Mouse (Mus musculus): ENCODE data around the gene Gfy. TPM values are rescaled to one million over a fixed set of nuclear protein-coding genes. Genes with fewer than 3 reads are reported as not detected.

Gfy gene
- polyA plus RNA-seq, 1 experiment from 2014 or later, result 0.29 TPM

- peak overlapping the region; percentile 100 for H3K27ac ChIP-seq (replicated peaks)
- 0 out of 2 replicates have a peak, but pooled peaks cover 2% of the 10 kb centered on the region for H3K27me3 ChIP-seq (replicated peaks; ENCODE audit: low read depth, poor library complexity, severe bottlenecking)
- peak overlapping the region; percentile 88 for H3K4me3 ChIP-seq
- H3K9me3 ChIP-seq, result no peaks in the 10 kb centered on the region
- peaks cover 57% of the 10 kb centered on the region for H3K4me1 ChIP-seq
- 50% methylated on average over 21 of the region's 21 CpGs for WGBS
- peaks cover 47% of the 10 kb centered on the region for H3K36me3 ChIP-seq (replicated peaks)
- DNase-seq (ENCODE audit: low spot score), result peak; percentile 49
Observed at GRCm38 (mm10) chr7:45126844-45127699, 52.3 kb downstream of the Gfy start.

Small RNAs within 50 kb of the gene (microRNA-seq; reads per million reads assigned to microRNA genes)
- 48.5 reads per million, percentile 42 among the genes with 10 or more reads in this experiment for gene Mir5121
- not detected for gene Mir7055

Other genes starting within 250 kb of the Gfy start
- gene Tsks, start 236.4 kb downstream of the Gfy start, polyA plus RNA-seq (2016; fragmentation: Nextera tagmentation; extraction: Ambion mirVana), result 0.14 and 0.30 TPM in 2 replicates
- gene Cpt1c, start 204.7 kb downstream of the Gfy start, polyA plus RNA-seq (2016; fragmentation: Nextera tagmentation; extraction: Ambion mirVana), result 18.5 and 18.8 TPM in 2 replicates
- 968 and 991 TPM in 2 replicates for gene Prmt1, start 193.0 kb downstream of the Gfy start, polyA plus RNA-seq (2016; fragmentation: Nextera tagmentation; extraction: Ambion mirVana)
- gene Irf3, start 181.9 kb downstream of the Gfy start, polyA plus RNA-seq (2016; fragmentation: Nextera tagmentation; extraction: Ambion mirVana), result 70.3 and 77.5 TPM in 2 replicates
- gene Bcl2l12, start 180.9 kb downstream of the Gfy start, polyA plus RNA-seq (2016; fragmentation: Nextera tagmentation; extraction: Ambion mirVana), result 87.0 and 90.7 TPM in 2 replicates
- gene Scaf1, start 163.2 kb downstream of the Gfy start, polyA plus RNA-seq (2016; fragmentation: Nextera tagmentation; extraction: Ambion mirVana), result 46.2 and 47.9 TPM in 2 replicates
- gene Rras, start 161.6 kb downstream of the Gfy start, polyA plus RNA-seq (2016; fragmentation: Nextera tagmentation; extraction: Ambion mirVana), result 18.8 and 20.3 TPM in 2 replicates
- 13.4 and 14.9 TPM in 2 replicates for gene Prr12, start 126.7 kb downstream of the Gfy start, polyA plus RNA-seq (2016; fragmentation: Nextera tagmentation; extraction: Ambion mirVana)
- gene Nosip, start 117.1 kb downstream of the Gfy start, polyA plus RNA-seq (2016; fragmentation: Nextera tagmentation; extraction: Ambion mirVana), result 70.8 and 74.7 TPM in 2 replicates
- 23.3 and 24.4 TPM in 2 replicates for gene Prrg2, start 116.9 kb downstream of the Gfy start, polyA plus RNA-seq (2016; fragmentation: Nextera tagmentation; extraction: Ambion mirVana)
- 144 and 156 TPM in 2 replicates for gene Rcn3, start 87.3 kb downstream of the Gfy start, polyA plus RNA-seq (2016; fragmentation: Nextera tagmentation; extraction: Ambion mirVana)
- gene Fcgrt, start 75.7 kb downstream of the Gfy start, polyA plus RNA-seq (2016; fragmentation: Nextera tagmentation; extraction: Ambion mirVana), result 6.0 and 7.0 TPM in 2 replicates
- gene Rps11, start 55.1 kb downstream of the Gfy start, polyA plus RNA-seq (2016; fragmentation: Nextera tagmentation; extraction: Ambion mirVana), result 1,885 and 1,917 TPM in 2 replicates
- 1,273 and 1,282 TPM in 2 replicates for gene Rpl13a, start 50.8 kb downstream of the Gfy start, polyA plus RNA-seq (2016; fragmentation: Nextera tagmentation; extraction: Ambion mirVana)
- 0.31 TPM in 1 of 2 replicates, not detected in the other for gene Gm45713, start 43.3 kb downstream of the Gfy start, polyA plus RNA-seq (2016; fragmentation: Nextera tagmentation; extraction: Ambion mirVana)
- 0.97 and 1.8 TPM in 2 replicates for gene Flt3l, start 43.1 kb downstream of the Gfy start, polyA plus RNA-seq (2016; fragmentation: Nextera tagmentation; extraction: Ambion mirVana)
- gene Pih1d1, start 25.3 kb downstream of the Gfy start, polyA plus RNA-seq (2016; fragmentation: Nextera tagmentation; extraction: Ambion mirVana), result 99.6 and 103 TPM in 2 replicates
- gene Aldh16a1, start 25.0 kb downstream of the Gfy start, polyA plus RNA-seq (2016; fragmentation: Nextera tagmentation; extraction: Ambion mirVana), result 65.3 and 71.7 TPM in 2 replicates
- 0.74 and 1.2 TPM in 2 replicates for gene Slc17a7, start 15.6 kb downstream of the Gfy start, polyA plus RNA-seq (2016; fragmentation: Nextera tagmentation; extraction: Ambion mirVana)
- not detected in 2 replicates for gene Pth2, start 1.4 kb upstream of the Gfy start, polyA plus RNA-seq (2016; fragmentation: Nextera tagmentation; extraction: Ambion mirVana)
- 0.62 and 0.67 TPM in 2 replicates for gene Ccdc155, start 25.3 kb upstream of the Gfy start, polyA plus RNA-seq (2016; fragmentation: Nextera tagmentation; extraction: Ambion mirVana)
- 1.2 and 2.0 TPM in 2 replicates for gene Dkkl1, start 32.6 kb upstream of the Gfy start, polyA plus RNA-seq (2016; fragmentation: Nextera tagmentation; extraction: Ambion mirVana)
- gene Tead2, start 36.2 kb upstream of the Gfy start, polyA plus RNA-seq (2016; fragmentation: Nextera tagmentation; extraction: Ambion mirVana), result 394 and 421 TPM in 2 replicates
- gene Cd37, start 59.5 kb upstream of the Gfy start, polyA plus RNA-seq (2016; fragmentation: Nextera tagmentation; extraction: Ambion mirVana), result 0.50 and 0.88 TPM in 2 replicates
- gene Slc6a16, start 61.5 kb upstream of the Gfy start, polyA plus RNA-seq (2016; fragmentation: Nextera tagmentation; extraction: Ambion mirVana), result 0.28 and 0.32 TPM in 2 replicates
- gene Slc6a21, start 97.9 kb upstream of the Gfy start, polyA plus RNA-seq (2016; fragmentation: Nextera tagmentation; extraction: Ambion mirVana), result not detected in 2 replicates
- 10.6 and 11.3 TPM in 2 replicates for gene Trpm4, start 154.2 kb upstream of the Gfy start, polyA plus RNA-seq (2016; fragmentation: Nextera tagmentation; extraction: Ambion mirVana)
- 0.31 and 0.64 TPM in 2 replicates for gene Hrc, start 155.7 kb upstream of the Gfy start, polyA plus RNA-seq (2016; fragmentation: Nextera tagmentation; extraction: Ambion mirVana)
- gene Ppfia3, start 187.4 kb upstream of the Gfy start, polyA plus RNA-seq (2016; fragmentation: Nextera tagmentation; extraction: Ambion mirVana), result 5.8 and 7.1 TPM in 2 replicates
- 0.24 and 1.2 TPM in 2 replicates for gene Lin7b, start 191.0 kb upstream of the Gfy start, polyA plus RNA-seq (2016; fragmentation: Nextera tagmentation; extraction: Ambion mirVana)
- 285 and 287 TPM in 2 replicates for gene Snrnp70, start 216.2 kb upstream of the Gfy start, polyA plus RNA-seq (2016; fragmentation: Nextera tagmentation; extraction: Ambion mirVana)
- gene Kcna7, start 226.1 kb upstream of the Gfy start, polyA plus RNA-seq (2016; fragmentation: Nextera tagmentation; extraction: Ambion mirVana), result 0.06 TPM in 1 of 2 replicates, not detected in the other
- 2.8 TPM in 2 replicates for gene Ntf5, start 234.1 kb upstream of the Gfy start, polyA plus RNA-seq (2016; fragmentation: Nextera tagmentation; extraction: Ambion mirVana)
- 0.24 and 0.70 TPM in 2 replicates for gene Lhb, start 241.3 kb upstream of the Gfy start, polyA plus RNA-seq (2016; fragmentation: Nextera tagmentation; extraction: Ambion mirVana)